Mouse (Mus musculus) C2C12 (cell line): ENCODE results near the gene Wdr66.

Experiments
- CTCF ChIP-seq: IDR thresholded peaks from one replicate; pipeline ENCODE4 v1.5.1; 2011; ENCODE audit not compliant: control insufficient read depth, insufficient read depth, insufficient read length
- MAX ChIP-seq: IDR thresholded peaks from one replicate; pipeline ENCODE4 v1.6.1; 2011; ENCODE audit warnings: mild to moderate bottlenecking, control low read depth

GRCm38 (mm10) chr5:123239501-123239900 lies 12.4 kb upstream of the Wdr66 start:
- TF ChIP-seq CTCF (no peak), MAX (no peak)
